Mouse (Mus musculus) intestine, embryonic 16.5 days (tissue): ENCODE data around the gene Smg6. TPM values are rescaled to one million over a fixed set of nuclear protein-coding genes. Genes with fewer than 3 reads are reported as not detected.

Experiments
- ATAC-seq: fragments of 200-750 bp; cut with Nextera tagmentation; 2 replicates; pipeline ENCODE4 v1.8.0; 2017; ENCODE audit warnings: moderate TSS enrichment, moderate library complexity
- H3K27ac ChIP-seq: fragments of 300-500 bp; sonication (generic); 2 replicates; pipeline ENCODE4 v1.5.1; 2014; ENCODE audit warnings: mild to moderate bottlenecking, low read length
- H3K27me3 ChIP-seq: fragments of 300-500 bp; sonication (generic); replicated peaks from 2 replicates; pipeline ENCODE4 v1.6.1; 2014; ENCODE audit warnings: low read length, control low read depth, mixed read lengths; ENCODE audit not compliant: control insufficient read depth, insufficient read depth
- H3K36me3 ChIP-seq: fragments of 300-500 bp; sonication (generic); 2 replicates; pipeline ENCODE4 v1.6.1; 2014; ENCODE audit warnings: low read length, control low read depth; ENCODE audit not compliant: control insufficient read depth, insufficient read depth
- H3K4me1 ChIP-seq: fragments of 300-500 bp; sonication (generic); 2 replicates; pipeline ENCODE4 v1.6.1; 2014; ENCODE audit warnings: low read length, control low read depth, mixed read lengths; ENCODE audit not compliant: control insufficient read depth, insufficient read depth
- H3K4me2 ChIP-seq: fragments of 300-500 bp; sonication (generic); 2 replicates; pipeline ENCODE4 v1.6.1; 2014; ENCODE audit warnings: low read depth, low read length, control low read depth
- H3K4me3 ChIP-seq: fragments of 300-500 bp; sonication (generic); 2 replicates; pipeline ENCODE4 v1.5.1; 2014; ENCODE audit warnings: mild to moderate bottlenecking, low read length
- H3K9ac ChIP-seq: fragments of 300-500 bp; sonication (generic); 2 replicates; pipeline ENCODE4 v1.6.1; 2014; ENCODE audit warnings: low read depth, low read length
- H3K9me3 ChIP-seq: fragments of 300-500 bp; sonication (generic); 2 replicates; pipeline ENCODE4 v1.6.1; 2016; ENCODE audit warnings: low read length, control low read depth; ENCODE audit not compliant: control insufficient read depth
- WGBS: fragments of 180-500 bp; shearing (Covaris S2); extraction: QIAGEN DNeasy Blood & Tissue Kit; methylation state at CpG from one replicate; pipeline ENCODE4 v1.1.7; 2014; 5-methylcytosine and 5-hydroxymethylcytosine counted together
- polyA plus RNA-seq: library from polyadenylated mRNA; unstranded; fragments of >200 nt; fragmentation: Nextera tagmentation; extraction: Ambion mirVana; gene quantifications from 2 replicates; pipeline ENCODE4 v1.2.1, GENCODE M21; 2015

Smg6 gene
- polyA plus RNA-seq, 1 experiment from 2014 or later: 11.4 TPM

DNA sequence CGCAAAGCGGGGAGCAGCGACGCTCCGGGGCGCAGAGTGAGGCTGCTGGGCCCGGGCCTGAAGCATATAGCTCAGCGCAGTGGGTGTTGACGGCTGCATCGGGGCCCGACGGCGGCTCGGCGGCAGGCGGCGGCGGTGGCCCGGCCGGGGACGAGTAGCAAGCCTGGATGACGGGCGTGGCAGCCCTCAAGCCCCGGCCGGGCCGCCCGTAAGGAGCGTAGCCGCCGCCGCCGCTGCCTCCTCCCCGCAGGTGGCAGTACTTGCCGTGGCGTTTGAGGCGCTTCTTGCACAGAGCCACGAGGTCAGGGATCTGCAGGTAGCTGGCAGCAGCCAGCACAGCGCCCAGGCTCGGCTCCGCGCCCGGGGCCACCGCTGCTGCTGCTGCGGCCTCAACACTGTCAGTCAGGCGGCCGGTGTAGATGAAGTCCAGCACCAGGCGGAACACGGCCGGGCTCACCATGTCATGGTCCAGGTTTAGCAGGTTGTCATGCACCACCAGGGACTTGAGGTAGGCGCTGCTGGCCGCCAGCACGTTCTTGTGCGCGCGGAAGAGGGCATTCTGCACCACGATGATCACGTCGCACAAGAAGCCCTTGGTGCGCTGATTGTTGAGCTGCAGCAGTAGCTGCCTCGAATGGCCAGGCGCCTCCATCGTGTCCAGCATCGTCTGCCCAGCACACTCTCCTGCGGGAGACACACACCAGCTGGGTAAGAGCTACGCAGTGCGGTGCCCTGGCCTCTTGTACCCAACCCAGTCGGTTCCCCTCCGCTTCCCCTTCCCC is 241.4 kb downstream of the Smg6 start:
- no peak for ATAC-seq
- Histone ChIP-seq H3K36me3 (peaks cover 9% of the 10 kb centered on the region), H3K27ac (peak overlapping the region; percentile 96), H3K4me3 (peak overlapping the region; percentile 77), H3K27me3 (peaks cover 52% of the 10 kb centered on the region), H3K4me1 (peaks cover 63% of the 10 kb centered on the region), H3K9ac (peak overlapping the region; percentile 77), H3K4me2 (peak overlapping the region; percentile 97), H3K9me3 (no peaks in the 10 kb centered on the region)
- WGBS: 7% methylated on average over 62 of the region's 68 CpGs

DNA sequence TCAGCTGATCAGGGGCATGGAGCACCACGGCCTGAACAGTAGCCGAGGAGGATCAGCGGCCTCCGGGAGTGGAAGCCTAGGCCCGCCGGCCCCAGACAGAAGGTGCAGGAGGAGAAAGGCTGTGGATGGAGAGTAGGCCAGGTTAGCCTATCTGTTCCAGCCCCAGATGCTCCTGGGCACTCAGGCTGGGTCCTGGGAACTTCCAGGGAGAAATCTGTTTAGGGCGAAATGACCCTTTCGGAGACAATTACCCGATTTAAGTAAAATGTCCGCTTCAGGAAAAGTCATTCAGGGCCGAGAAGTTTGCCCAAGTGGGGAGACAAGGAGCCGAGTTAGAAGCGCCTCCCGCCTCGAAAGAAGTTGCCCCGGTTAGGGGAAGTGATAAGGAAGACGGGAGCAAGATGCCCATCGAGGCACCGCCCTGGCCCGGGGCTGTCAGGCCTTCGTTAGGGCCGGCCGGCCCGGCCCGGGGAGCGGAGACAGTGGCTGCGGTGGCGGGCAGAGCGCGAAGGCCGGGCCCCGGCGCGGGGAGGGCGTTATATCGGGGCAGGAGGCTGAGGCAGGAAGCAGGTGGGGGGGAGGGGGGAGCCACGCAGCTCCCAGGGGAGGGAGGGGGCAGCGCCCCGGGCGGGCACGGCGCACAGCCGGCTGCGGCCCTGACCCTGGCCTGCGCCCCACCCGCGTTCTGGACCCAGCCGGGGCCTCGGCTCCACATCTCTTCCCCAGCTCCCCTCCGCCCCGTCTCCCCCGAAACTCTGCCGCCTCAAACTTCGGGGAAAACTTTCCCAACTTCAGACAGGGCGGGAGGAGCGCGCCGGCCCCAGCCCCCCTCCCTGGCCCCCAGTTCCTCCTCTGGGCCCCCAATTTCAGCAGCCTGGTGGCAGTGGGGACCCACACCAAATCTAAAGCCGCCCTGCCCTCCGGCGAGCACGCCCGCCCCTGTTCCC is 242.3 kb downstream of the Smg6 start:
- H3K4me2 ChIP-seq: peak overlapping the region; percentile 97
- H3K4me1 ChIP-seq: peaks cover 66% of the 10 kb centered on the region
- peak overlapping the region; percentile 77 for H3K4me3 ChIP-seq
- 7% methylated on average over 53 of the region's 63 CpGs for WGBS
- peaks cover 9% of the 10 kb centered on the region for H3K36me3 ChIP-seq
- no peaks in the 10 kb centered on the region for H3K9me3 ChIP-seq
- peak overlapping the region; percentile 96 for H3K27ac ChIP-seq
- ATAC-seq: no peak
- H3K9ac ChIP-seq: peak overlapping the region; percentile 77
- H3K27me3 ChIP-seq: peaks cover 59% of the 10 kb centered on the region

DNA sequence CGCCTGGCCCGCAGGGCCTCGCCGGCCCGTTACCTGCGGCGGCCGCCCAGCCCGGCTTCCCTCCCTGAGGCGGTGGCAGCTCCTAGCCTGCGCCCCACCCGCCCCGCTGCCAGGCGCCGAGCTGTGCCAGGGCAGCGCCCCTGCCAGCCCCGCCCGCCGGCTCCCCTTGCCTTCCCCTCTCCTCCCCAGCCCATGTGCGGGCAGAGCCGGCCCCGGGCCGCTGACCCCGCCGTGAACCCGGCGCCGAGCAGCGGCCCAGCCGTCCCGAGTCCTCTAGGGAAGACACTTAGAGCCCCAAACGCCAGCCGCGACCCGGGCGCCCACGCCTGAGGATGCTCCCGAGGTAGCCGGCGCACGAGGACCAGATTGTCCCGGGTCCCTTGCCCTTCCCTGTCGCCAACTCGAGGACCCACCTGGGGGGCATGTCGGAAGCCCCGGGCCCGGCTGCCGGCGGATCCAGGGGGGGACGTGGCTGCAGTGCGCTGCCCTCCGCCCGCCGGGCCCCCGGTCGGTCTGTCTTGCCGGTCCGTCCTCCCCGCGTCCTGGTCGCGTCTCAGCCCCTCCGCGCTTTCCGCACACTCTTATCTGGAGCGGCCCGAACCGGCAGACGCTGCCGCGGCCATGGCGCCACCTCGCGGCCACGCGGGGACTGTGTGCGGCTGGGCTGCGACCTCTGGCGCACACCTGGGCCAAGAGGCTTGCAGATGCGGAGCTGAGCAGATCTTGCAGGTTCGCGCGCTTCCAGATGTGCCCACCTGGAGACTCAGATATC is 243.2 kb downstream of the Smg6 start:
- peak; percentile 50 for ATAC-seq
- peaks cover 63% of the 10 kb centered on the region for H3K4me1 ChIP-seq
- WGBS: under 1% methylated on average over 83 of the region's 83 CpGs
- peak overlapping the region; percentile 77 for H3K4me3 ChIP-seq
- peak overlapping the region; percentile 97 for H3K4me2 ChIP-seq
- H3K9ac ChIP-seq: peak overlapping the region; percentile 77
- peaks cover 64% of the 10 kb centered on the region for H3K27me3 ChIP-seq
- peaks cover 3% of the 10 kb centered on the region for H3K36me3 ChIP-seq
- peak overlapping the region; percentile 96 for H3K27ac ChIP-seq
- no peaks in the 10 kb centered on the region for H3K9me3 ChIP-seq

DNA sequence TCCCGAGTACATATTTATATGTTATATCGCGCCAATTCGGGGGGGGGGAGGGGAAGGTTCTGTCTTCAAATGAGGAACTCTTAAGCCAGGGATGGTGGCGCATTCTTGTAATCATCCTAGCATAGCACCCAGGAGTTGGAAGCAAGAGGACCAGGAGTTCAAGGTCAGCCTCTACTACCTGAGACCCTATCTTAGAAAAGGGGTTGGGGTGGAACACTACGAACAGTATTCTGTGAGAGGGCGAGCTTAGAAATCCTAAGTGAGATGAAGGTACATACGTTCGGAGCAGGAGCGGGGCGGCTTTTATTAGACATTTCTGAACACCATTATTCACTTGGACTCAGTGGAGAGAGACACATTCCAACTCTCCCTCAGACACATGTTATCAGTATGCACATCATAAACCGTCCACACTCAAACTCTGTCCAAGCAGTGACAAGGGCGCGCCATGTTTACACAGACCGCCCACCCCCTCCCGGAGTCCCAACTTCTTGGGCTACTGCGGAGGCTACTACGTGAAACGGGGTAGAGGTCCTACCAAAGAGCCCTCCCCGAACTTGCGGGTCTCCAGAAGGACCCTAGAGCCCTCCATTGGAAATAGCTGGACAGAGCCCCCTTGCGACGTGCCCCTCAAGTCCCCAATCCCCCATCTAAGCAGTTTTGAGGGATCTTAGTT is 243.9 kb downstream of the Smg6 start, which contains the start of gene Hic1:
Gene Hic1 (minus strand): TSS at position 115 of the 676 bp plus-strand sequence.
- Histone ChIP-seq H3K36me3 (peaks cover 3% of the 10 kb centered on the region; the same call in 1 of the 2 replicates), H3K4me2 (peak within 1 kb of the TSS; percentile 97), H3K27ac (peak within 1 kb of the TSS; percentile 96), H3K4me3 (peak within 1 kb of the TSS; percentile 77), H3K9ac (peak within 1 kb of the TSS; percentile 77), H3K9me3 (no peaks in the 10 kb centered on the region), H3K27me3 (peaks cover 63% of the 10 kb centered on the region), H3K4me1 (peaks cover 67% of the 10 kb centered on the region)
- 3% methylated on average over 23 of the region's 23 CpGs for WGBS
- no peak for ATAC-seq

DNA sequence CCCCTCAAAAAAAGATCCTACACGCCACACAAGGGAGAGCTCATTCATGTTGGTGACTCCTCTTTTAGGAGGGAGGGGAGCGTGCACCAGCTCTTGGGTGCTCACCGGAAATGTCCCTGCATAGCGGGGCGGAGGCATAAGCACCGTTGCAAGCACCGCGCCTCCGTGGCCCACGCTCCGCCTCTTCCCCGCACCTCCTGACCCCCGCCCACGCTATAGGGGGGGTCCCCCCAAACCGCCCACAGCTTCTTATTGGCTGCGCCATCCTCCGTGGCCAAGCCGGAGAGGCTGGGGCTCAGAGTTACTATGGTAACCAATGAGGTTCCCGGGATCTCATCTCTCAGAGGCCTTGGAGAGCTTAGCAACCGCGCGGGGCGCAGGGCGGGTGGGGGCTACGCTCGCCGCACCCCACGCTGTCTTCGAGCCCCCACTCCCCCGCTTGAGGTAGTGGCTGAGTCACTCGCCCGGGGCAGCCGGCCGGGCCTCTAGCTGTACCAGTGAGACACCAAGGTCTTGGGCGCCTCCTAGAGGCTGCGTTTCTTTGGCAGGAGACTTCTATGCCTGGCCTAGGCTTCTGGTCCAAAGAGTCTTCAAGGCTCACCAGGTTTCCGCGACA is 244.6 kb downstream of the Smg6 start:
- Histone ChIP-seq H3K4me2 (peak overlapping the region; percentile 97), H3K36me3 (peaks cover 3% of the 10 kb centered on the region; the same call in 1 of the 2 replicates), H3K9me3 (no peaks in the 10 kb centered on the region), H3K4me3 (peak overlapping the region; percentile 77), H3K27ac (peak overlapping the region; percentile 41; the same call in 1 of the 2 replicates), H3K4me1 (peaks cover 61% of the 10 kb centered on the region), H3K27me3 (peaks cover 61% of the 10 kb centered on the region), H3K9ac (peak overlapping the region; percentile 51)
- WGBS: 0% methylated on average over 38 of the region's 38 CpGs
- ATAC-seq: peak; percentile 42

GRCm38 (mm10) chr11:75171186-75171865 is 245.7 kb downstream of the Smg6 start:
- Histone ChIP-seq H3K4me3 (no peak overlapping the region), H3K4me2 (peak overlapping the region; percentile 96), H3K4me1 (peaks cover 50% of the 10 kb centered on the region), H3K36me3 (no peaks in the 10 kb centered on the region), H3K27ac (no peak overlapping the region), H3K9me3 (no peaks in the 10 kb centered on the region), H3K27me3 (peaks cover 56% of the 10 kb centered on the region), H3K9ac (no peak overlapping the region)
- ATAC-seq: no peak
- WGBS: 14% methylated on average over 17 of the region's 17 CpGs

DNA sequence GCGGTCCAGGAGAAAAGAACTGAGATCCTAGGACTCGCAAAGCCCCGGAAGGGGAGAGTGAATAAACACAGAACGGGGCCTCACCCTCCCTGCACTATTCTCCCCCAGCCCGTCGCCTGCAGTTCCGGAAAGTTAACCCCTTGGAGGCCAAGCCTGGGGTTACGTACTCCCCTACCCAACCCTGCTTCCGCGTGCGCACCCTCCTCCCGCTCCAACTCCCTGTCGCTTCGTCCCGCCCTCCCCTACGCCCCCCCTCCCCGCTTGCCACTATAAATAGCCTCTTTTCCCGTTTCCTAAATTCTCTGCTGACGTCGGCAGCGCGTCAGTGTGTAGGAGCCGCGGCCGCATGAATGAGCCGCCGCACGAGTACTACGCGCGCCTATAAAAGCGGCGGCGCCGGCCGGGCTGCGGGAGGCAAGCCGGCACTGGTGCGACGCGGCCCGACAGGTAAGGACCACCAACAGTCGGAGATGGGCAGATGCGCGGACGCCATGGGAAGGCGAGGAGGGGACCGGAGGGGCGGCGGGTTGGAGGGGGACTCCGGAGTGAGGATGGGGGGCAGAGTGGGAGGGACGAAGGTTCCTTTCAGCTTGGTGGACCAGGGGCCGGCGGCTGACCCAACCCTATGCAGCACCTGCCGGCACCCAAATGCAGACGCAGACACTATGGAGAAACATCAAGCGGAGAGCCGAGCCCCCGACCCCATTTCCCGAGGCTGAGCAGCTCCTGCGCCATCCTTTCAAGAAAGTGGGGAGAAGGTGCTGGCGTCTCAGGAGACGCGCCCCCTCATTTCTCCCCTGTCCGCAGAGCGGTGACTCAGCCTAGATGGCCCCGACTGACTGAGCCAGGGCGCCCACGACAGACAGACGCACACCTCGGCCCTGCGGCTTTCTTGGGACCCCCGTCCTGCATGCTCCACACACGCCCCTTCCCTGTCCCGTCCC is 246.8 kb downstream of the Smg6 start:
- no peak for ATAC-seq
- Histone ChIP-seq H3K9ac (peak overlapping the region; percentile 56; the same call in 1 of the 2 replicates), H3K4me1 (peaks cover 41% of the 10 kb centered on the region), H3K4me3 (peak overlapping the region; percentile 67), H3K4me2 (peak overlapping the region; percentile 96), H3K27me3 (peaks cover 47% of the 10 kb centered on the region), H3K27ac (no peak overlapping the region), H3K36me3 (no peaks in the 10 kb centered on the region), H3K9me3 (no peaks in the 10 kb centered on the region)
- under 1% methylated on average over 75 of the region's 75 CpGs for WGBS
